Mouse (Mus musculus) heart, adult 2 months (tissue): ENCODE data around the gene Dhrs4.

Experiments
- CTCF ChIP-seq: fragments of 200-600 bp; IDR thresholded peaks from 2 replicates; pipeline ENCODE4 v1.8.1; 2022; ENCODE audit warnings: antibody characterized with exemption, mild to moderate bottlenecking, moderate library complexity
- EP300 ChIP-seq: fragments of 200-500 bp; IDR thresholded peaks from 2 replicates; pipeline ENCODE4 v1.6.1; 2011; ENCODE audit warnings: low read depth, low read length, control low read depth; ENCODE audit not compliant: insufficient read depth

DNA sequence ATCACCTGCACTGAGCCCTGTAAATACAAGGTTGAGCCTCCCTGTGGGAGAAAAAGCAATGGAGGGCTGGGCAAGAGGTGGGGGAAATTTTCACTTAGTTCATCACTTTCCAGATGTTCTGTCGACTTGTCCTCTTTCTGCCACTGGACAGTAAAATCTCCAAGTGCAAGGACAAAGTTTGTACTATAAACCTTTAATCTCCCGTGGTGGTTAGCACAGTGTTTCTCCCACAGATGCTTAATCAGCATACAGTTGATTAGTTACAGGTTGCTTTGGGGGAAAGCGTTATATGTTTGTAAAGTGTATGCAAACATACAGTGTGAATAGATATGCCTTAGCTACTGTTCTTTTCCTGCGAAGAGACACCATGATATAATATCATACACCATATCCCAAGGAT lies 12.1 kb upstream of the Dhrs4 start:
- TF ChIP-seq CTCF: no peak
- TF ChIP-seq EP300: no peak
